Mouse (Mus musculus) monocyte, adult 2 months (primary cell): Measurements from ENCODE around the gene Plekha6.

Source experiments
- DNase-seq, 2 experiments: peaks; one replicate each; pipeline ENCODE4 v3.0.0; 2022; ENCODE audit warnings: low spot score in 2 of 2, low read depth in 1 of 2

Gene Plekha6

DNA sequence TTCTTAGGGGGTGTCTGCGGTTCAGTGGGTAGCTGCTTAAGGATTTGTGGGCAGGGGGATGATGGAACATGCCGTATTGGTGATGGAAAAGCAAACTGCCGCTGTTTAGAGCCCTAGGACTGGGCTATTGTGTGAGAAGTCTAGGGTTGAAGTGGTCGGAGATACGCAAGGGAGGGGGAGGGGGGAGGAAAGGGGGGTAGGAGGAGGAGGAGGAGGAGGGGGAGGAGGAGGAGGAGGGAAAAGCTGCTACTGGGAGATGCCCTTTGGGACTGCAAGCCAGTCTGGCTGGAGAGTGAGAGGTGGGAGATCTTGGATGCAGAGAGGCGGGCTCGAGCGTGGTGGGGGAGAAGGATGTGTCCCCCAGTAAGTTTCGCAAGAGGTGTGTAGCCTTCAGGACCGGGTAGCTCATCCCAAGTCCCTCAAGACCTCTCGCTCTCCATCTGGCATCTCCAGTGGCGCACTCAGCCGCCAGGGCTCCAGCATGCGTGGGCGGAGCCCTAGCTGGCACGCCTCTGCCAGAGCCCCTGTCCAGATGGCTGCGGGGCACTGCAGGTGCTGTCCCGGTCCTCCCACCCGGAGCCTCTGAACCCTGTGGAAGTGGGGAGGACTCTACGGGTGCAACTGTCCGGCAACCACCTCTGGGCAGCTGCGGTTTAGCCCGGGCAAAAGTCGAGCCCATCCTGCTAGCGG, 18.2 kb downstream of the Plekha6 start:
- no peak for DNase-seq

GRCm38 (mm10) chr1:133182706-133183095, 18.7 kb downstream of the Plekha6 start:
- DNase-seq: no peak

GRCm38 (mm10) chr1:133183141-133183925, 19.3 kb downstream of the Plekha6 start:
- DNase-seq: no peak

DNA sequence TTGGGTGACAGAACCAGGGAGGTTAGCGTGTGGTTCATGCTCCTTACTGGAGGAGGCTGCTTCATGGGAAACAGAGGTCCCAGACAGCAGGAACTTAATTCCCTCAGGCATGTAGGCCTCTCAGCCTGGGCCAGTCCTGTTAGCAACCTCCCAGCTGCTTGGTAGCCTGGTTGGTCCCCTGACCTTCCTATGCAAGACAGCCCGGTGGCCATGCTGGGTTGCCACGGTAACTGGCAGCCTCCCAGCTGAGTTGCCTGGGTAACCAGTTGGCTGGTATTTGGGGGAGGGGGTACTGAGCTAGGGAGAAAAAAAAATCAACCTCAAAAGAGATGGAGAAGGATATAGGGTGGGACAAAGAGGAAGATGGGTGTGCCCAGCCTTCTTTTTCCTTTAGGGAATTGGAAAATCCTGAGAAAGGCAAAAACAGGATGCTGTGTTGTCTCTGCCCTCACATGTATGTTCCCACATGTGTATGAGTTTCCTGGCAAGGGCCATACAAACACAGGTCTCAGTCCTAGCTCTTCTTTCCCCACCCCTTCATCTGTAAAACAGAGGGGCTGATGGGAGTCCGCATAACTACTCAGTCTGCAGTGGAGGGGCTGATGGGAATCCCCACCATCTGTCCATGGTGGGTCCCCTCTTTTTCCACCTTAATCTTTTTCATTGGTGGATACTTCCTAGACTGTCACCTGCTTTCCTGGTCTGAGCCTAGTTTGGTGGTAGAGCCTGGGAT, 24.1 kb downstream of the Plekha6 start:
- DNase-seq: no peak

DNA sequence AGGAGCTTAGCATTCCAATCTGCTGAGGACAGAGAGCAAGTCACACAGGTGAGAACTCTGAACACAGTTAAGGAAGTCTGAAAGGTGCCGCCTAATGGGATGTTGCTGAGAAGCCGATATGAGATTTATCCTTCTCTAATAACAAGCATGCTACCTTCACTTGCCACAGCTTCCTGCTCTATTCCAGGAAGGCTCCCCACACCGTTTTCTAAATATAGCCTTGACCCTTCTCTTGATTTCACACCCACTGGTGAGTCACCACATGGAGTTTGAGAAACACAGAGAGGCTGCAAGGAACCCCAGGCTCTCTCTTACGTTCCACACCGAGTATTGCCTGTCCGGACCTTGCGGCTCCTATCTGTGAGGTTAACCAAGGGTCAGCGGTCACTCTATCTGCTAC, 24.7 kb downstream of the Plekha6 start:
- DNase-seq: no peak

GRCm38 (mm10) chr1:133189471-133189870, 25.5 kb downstream of the Plekha6 start:
- DNase-seq: no peak

- DNase-seq: no peak
These were observed 26.5 kb downstream of the Plekha6 start for GRCm38 (mm10) chr1:133190550-133190949.

GRCm38 (mm10) chr1:133196181-133196580, 32.2 kb downstream of the Plekha6 start:
- no peak for DNase-seq

DNA sequence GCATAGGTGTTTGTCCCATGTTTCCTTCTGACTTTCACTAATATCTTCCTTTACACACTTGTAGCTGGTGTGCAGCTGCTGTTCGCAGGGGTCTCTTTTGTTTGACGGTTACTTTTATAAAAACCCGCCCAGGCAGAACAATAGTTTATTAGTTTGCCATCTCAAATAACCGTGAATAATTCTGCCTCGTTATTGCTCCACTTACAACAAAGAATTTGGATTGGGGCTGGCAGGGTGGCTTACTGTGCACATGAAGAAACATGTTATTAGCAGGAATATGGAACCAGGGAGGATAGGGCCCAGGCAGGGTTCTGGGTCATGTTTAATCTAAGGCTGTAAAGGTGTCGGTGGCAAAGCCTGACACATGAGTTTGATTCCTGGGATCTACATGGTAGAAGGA, 33.3 kb downstream of the Plekha6 start:
- no peak for DNase-seq

DNA sequence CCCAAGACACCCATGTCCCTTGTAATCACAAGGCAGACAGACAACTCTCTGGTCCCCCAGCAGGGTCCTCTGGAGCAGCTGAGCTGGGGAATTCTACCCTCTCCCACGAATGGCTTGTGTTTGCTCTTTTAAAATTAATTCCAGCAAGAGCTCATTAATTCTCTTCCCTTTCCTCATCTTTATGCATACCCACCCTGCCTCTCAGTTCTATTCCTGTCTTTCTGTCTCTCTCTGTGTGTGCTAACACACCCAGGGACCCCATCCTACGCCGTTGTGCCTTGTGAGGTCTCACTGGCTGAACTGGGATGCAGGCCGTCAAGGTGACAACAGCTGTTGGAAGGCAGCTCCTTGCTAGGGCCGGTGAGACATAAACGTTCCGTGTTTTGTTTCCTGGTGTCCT, 35.7 kb downstream of the Plekha6 start:
- no peak for DNase-seq

DNA sequence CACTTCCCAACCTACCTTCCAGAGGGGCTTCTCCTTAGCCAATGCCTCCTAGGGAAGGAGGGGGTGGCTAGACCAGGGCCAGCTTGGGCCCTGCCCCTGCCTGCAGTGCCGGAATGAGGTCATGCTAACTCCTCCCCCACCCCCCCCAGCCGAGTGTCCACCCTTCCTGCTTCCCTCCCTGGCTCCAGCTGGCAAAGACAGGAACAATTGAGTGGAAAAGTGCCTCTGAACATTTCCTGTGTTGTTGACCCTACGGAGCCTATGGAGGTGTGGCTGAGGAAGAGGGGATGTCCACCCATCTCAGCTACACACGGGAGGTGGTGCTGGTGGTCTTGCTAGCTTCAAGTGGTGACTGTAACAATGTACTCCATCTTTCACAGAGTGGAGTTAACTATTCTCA, 37.5 kb downstream of the Plekha6 start:
- DNase-seq: no peak

DNA sequence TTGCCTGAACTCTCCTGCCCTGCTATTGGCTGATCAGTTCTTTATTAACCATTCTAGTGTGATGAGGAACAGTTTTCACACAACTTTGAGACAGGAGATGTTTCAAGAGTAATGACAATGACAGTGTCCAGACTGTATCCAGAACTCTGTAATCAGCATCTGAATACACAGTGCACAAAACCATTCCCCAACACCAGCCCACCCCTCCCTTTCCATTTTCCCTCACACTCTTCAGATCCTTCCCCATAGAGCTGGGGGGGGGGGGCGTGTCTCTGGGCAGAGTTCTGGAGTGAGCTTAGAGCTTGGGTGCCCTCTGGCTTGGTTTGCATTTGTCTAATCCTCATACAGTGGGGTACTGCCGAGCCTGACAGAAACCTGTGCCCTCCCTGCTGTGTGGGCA, 39.7 kb downstream of the Plekha6 start:
- DNase-seq: no peak

DNA sequence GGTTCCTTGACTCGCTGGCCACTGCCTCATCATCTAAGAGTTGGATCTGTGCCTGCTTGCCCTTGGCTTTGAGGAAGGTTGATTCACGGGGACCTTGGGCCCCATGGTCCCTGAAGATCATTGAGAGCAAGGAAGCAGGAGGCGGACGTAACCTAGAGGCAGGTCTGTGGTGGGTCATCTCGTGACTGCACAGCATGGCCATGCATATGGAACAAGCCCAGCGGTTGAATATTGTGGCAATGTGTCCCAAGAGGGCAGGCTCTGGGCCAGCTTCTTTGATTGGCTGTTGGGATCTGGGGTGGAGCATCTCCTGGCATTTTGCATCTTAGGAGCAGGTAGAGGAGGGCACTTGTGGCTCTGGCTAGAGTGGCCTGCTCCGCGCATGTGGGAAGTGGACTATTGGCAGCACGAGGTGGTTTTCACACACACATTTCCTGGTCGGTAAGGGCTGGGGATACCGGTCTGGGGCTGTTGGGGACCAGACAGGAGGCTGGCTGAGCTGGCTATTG, 40.4 kb downstream of the Plekha6 start:
- no peak for DNase-seq

- DNase-seq: no peak
These were observed 41.0 kb downstream of the Plekha6 start for GRCm38 (mm10) chr1:133204985-133205384.

GRCm38 (mm10) chr1:133208086-133208815, 44.2 kb downstream of the Plekha6 start:
- DNase-seq: no peak

GRCm38 (mm10) chr1:133209036-133209435, 45.0 kb downstream of the Plekha6 start:
- DNase-seq: no peak

- no peak for DNase-seq
These were observed 45.5 kb downstream of the Plekha6 start for GRCm38 (mm10) chr1:133209482-133209881.

- DNase-seq: no peak
These were observed 46.0 kb downstream of the Plekha6 start for GRCm38 (mm10) chr1:133209901-133210516.

DNA sequence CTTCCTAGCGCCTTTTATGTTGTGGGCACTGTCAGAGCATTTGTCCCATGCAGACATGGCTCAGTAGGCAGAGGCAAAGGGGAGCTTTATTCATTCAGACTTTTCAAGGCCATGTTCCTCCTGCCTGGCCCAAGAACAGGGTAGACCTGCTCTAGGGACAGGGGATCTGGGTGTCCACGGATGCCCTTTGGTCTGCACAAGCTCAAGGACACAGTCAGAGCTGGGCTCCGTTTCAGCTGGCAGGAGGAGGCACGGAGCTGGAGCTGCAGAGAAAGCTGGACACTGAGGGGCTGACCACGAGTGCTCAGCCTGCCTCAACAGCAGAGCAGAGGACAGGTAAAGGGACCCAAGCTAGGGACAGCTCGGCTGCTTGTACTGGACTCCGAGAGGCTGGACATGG, 46.8 kb downstream of the Plekha6 start:
- no peak for DNase-seq

DNA sequence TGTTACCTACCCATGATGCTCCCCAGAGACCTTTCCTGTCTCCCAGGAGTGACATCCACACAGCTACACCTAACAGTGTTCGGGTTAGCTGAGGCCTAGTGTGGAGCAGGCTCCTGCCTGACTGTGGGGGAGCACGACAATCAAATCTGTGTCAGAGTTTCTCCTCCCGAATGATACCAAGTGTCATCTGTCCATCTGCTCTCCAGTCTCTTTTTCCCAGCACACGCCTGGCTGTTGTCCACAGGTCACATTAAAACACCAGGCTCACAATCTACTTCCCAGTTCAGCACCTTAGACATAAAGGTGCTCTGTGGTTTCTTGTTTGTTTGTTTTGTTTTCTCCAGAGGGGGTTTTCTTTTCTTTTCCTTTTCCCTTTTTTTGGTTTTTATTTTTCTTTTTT, 48.3 kb downstream of the Plekha6 start:
- DNase-seq: no peak

GRCm38 (mm10) chr1:133213098-133213497, 49.1 kb downstream of the Plekha6 start:
- DNase-seq: no peak
